Mouse (Mus musculus) right cerebral cortex, postnatal 25 days (tissue): Measurements from ENCODE around the gene Mrps24.
A peak's percentile ranks its signal among the peaks of the same experiment; 100 is the strongest.

Experiments
- DNase-seq: peaks from one replicate; pipeline ENCODE4 v3.0.0; 2022

The Mrps24 gene

GRCm38 (mm10) chr11:5705972-5706371 is 9.5 kb downstream of the Mrps24 start:
- no peak for DNase-seq

GRCm38 (mm10) chr11:5703341-5703740 is 12.1 kb downstream of the Mrps24 start:
- no peak for DNase-seq

- DNase-seq: no peak
Measured at GRCm38 (mm10) chr11:5702957-5703332, 12.5 kb downstream of the Mrps24 start.

GRCm38 (mm10) chr11:5702271-5702956 is 13.1 kb downstream of the Mrps24 start:
- DNase-seq: no peak

- DNase-seq: no peak
Measured at GRCm38 (mm10) chr11:5701821-5702220, 13.7 kb downstream of the Mrps24 start.

GRCm38 (mm10) chr11:5701300-5701699 is 14.2 kb downstream of the Mrps24 start:
- DNase-seq: no peak

GRCm38 (mm10) chr11:5700808-5701207 is 14.7 kb downstream of the Mrps24 start:
- DNase-seq: no peak

GRCm38 (mm10) chr11:5691775-5692174 is 23.7 kb downstream of the Mrps24 start:
- DNase-seq: peak; percentile 42

GRCm38 (mm10) chr11:5684283-5684682 is 31.2 kb downstream of the Mrps24 start:
- no peak for DNase-seq

GRCm38 (mm10) chr11:5682541-5682940 is 32.9 kb downstream of the Mrps24 start:
- no peak for DNase-seq
